Mouse (Mus musculus): ENCODE data around the gene Tmbim7.
"Not testable (repeated sequence)": the region's sequence is repeated elsewhere in the genome, so short reads cannot be mapped to it uniquely, and the experiment has no call there.

Tmbim7 gene

GRCm38 (mm10) chr5:3650881-3651280, at the start of gene Tmbim7:
Tmbim7 (plus strand) TSS chr5:3651181.
- no peak for DNase-seq (ENCODE audit: low spot score in 2 of 2)

- DNase-seq (ENCODE audit: low spot score in 2 of 2): no peak
Observed at GRCm38 (mm10) chr5:3607114-3607513, 43.9 kb upstream of the Tmbim7 start.

- no peak for DNase-seq (ENCODE audit: low spot score in 2 of 2)
Observed at GRCm38 (mm10) chr5:3609241-3609640, 41.7 kb upstream of the Tmbim7 start.

- not testable (repeated sequence) for DNase-seq (ENCODE audit: low spot score in 2 of 2)
Observed at GRCm38 (mm10) chr5:3611835-3612234, 39.1 kb upstream of the Tmbim7 start.

GRCm38 (mm10) chr5:3620486-3620885, 30.5 kb upstream of the Tmbim7 start:
- no peak for DNase-seq (ENCODE audit: low spot score in 2 of 2)

- DNase-seq (ENCODE audit: low spot score in 2 of 2): no peak
Observed at GRCm38 (mm10) chr5:3630055-3630454, 20.9 kb upstream of the Tmbim7 start.

- no peak for DNase-seq (ENCODE audit: low spot score in 2 of 2)
Observed at GRCm38 (mm10) chr5:3631512-3632271, 19.3 kb upstream of the Tmbim7 start.

- DNase-seq (ENCODE audit: low spot score in 2 of 2): no peak
Observed at GRCm38 (mm10) chr5:3632285-3632684, 18.7 kb upstream of the Tmbim7 start.

- DNase-seq (ENCODE audit: low spot score in 2 of 2): no peak
Observed at GRCm38 (mm10) chr5:3633315-3633714, 17.7 kb upstream of the Tmbim7 start.

- DNase-seq (ENCODE audit: low spot score in 2 of 2): peak in 1 of 2 experiments; percentile 49
Observed at GRCm38 (mm10) chr5:3633951-3634350, 17.0 kb upstream of the Tmbim7 start.

GRCm38 (mm10) chr5:3635286-3635685, 15.7 kb upstream of the Tmbim7 start:
- no peak for DNase-seq (ENCODE audit: low spot score in 2 of 2)

GRCm38 (mm10) chr5:3644621-3645020, 6.4 kb upstream of the Tmbim7 start:
- DNase-seq (ENCODE audit: low spot score in 2 of 2): no peak

- no peak for DNase-seq (ENCODE audit: low spot score in 2 of 2)
Observed at GRCm38 (mm10) chr5:3645326-3645725, 5.7 kb upstream of the Tmbim7 start.

GRCm38 (mm10) chr5:3646539-3646938, 4.4 kb upstream of the Tmbim7 start:
- no peak for DNase-seq (ENCODE audit: low spot score in 2 of 2)

GRCm38 (mm10) chr5:3646991-3647707, 3.8 kb upstream of the Tmbim7 start:
- peak; percentile 73 to 82 for DNase-seq (ENCODE audit: low spot score in 2 of 2)

GRCm38 (mm10) chr5:3647708-3648121, 3.3 kb upstream of the Tmbim7 start:
- DNase-seq (ENCODE audit: low spot score in 2 of 2): peak in 1 of 2 experiments; percentile 93

- no peak for DNase-seq (ENCODE audit: low spot score in 2 of 2)
Observed at GRCm38 (mm10) chr5:3648206-3648848, 2.7 kb upstream of the Tmbim7 start.

GRCm38 (mm10) chr5:3648849-3649210, 2.2 kb upstream of the Tmbim7 start:
- no peak for DNase-seq (ENCODE audit: low spot score in 2 of 2)

GRCm38 (mm10) chr5:3651621-3652020, 640 bp downstream of the Tmbim7 start:
- no peak for DNase-seq (ENCODE audit: low spot score in 2 of 2)

GRCm38 (mm10) chr5:3652903-3653575, 2.1 kb downstream of the Tmbim7 start:
- not testable (repeated sequence) for DNase-seq (ENCODE audit: low spot score in 2 of 2)

- no peak for DNase-seq (ENCODE audit: low spot score in 2 of 2)
Observed at GRCm38 (mm10) chr5:3653801-3654200, 2.8 kb downstream of the Tmbim7 start.

GRCm38 (mm10) chr5:3657085-3657484, 6.1 kb downstream of the Tmbim7 start, which contains the start of gene Gatad1:
Gatad1 (minus strand) TSS chr5:3657185.
- DNase-seq (ENCODE audit: low spot score in 2 of 2): no peak
